Mouse (Mus musculus) hindbrain, embryonic 14.5 days (tissue): Measurements from ENCODE around the gene Lrrc32. TPM values are rescaled to one million over a fixed set of nuclear protein-coding genes. Genes with fewer than 3 reads are reported as not detected.

Source experiments
- ATAC-seq: fragments of 200-750 bp; cut with Nextera tagmentation; 2 replicates; pipeline ENCODE4 v1.8.0; 2017; ENCODE audit warnings: moderate number of reproducible peaks, mild to moderate bottlenecking, moderate TSS enrichment, moderate library complexity; ENCODE audit not compliant: low FRiP score
- DNase-seq: peaks from one replicate; pipeline ENCODE4 v3.0.0-alpha.2; 2015; ENCODE audit warnings: low spot score
- H3K27ac ChIP-seq: fragments of 300-500 bp; sonication (generic); 2 replicates; pipeline ENCODE4 v1.5.1; 2014; ENCODE audit warnings: mild to moderate bottlenecking, moderate library complexity
- H3K27me3 ChIP-seq: fragments of 300-500 bp; sonication (generic); 2 replicates; pipeline ENCODE4 v1.6.1; 2014; ENCODE audit warnings: mild to moderate bottlenecking, low read length, mixed read lengths; ENCODE audit not compliant: control insufficient read depth, insufficient read depth
- H3K36me3 ChIP-seq: fragments of 300-500 bp; sonication (generic); replicated peaks from 2 replicates; pipeline ENCODE4 v1.6.1; 2014; ENCODE audit not compliant: control insufficient read depth, insufficient read depth
- H3K4me1 ChIP-seq: fragments of 300-500 bp; sonication (generic); replicated peaks from 2 replicates; pipeline ENCODE4 v1.6.1; 2014; ENCODE audit warnings: antibody characterized with exemption, low read length, mixed read lengths; ENCODE audit not compliant: control insufficient read depth, insufficient read depth
- H3K4me2 ChIP-seq: fragments of 300-500 bp; sonication (generic); replicated peaks from 2 replicates; pipeline ENCODE4 v1.6.1; 2014; ENCODE audit warnings: mild to moderate bottlenecking, moderate library complexity
- H3K4me3 ChIP-seq: fragments of 300-500 bp; sonication (generic); replicated peaks from 2 replicates; pipeline ENCODE4 v1.5.1; 2014; ENCODE audit warnings: mild to moderate bottlenecking, low read length
- H3K9ac ChIP-seq: fragments of 300-500 bp; sonication (generic); 2 replicates; pipeline ENCODE4 v1.6.1; 2014
- H3K9me3 ChIP-seq: fragments of 300-500 bp; sonication (generic); 2 replicates; pipeline ENCODE4 v1.6.1; 2016; ENCODE audit warnings: low read length; ENCODE audit not compliant: control insufficient read depth
- WGBS: fragments of 180-500 bp; shearing (Covaris S2); extraction: QIAGEN DNeasy Blood & Tissue Kit; methylation state at CpG from one replicate; pipeline ENCODE4 v1.1.7; 2014; 5-methylcytosine and 5-hydroxymethylcytosine counted together
- polyA plus RNA-seq: library from polyadenylated mRNA; unstranded; fragments of >200 nt; fragmentation: Nextera tagmentation; extraction: Ambion mirVana; gene quantifications from 2 replicates; pipeline ENCODE4 v1.2.1, GENCODE M21; 2014

Gene Lrrc32
- polyA plus RNA-seq, 1 experiment from 2014 or later: 7.2 TPM

DNA sequence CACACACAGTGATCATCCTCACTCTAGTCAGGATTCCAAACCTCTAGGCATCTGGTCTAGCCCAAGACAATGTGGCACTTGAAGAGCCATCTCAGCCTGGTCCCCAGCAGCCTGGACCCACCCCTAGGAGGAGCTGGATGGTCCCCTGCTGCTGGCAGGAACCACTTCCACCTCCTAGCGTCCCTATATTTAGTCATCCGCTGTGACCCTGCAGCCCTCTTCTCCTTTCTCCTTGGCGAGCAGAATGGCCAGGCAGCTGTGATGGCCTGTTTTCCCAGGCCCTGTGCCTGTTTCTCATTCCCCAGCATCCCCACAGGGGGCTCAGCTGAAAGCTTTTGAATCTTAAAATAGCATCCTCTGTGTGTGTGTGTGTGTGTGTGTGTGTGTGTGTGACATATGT lies 59.8 kb downstream of the Lrrc32 start:
- Histone ChIP-seq H3K36me3 (no peaks in the 10 kb centered on the region), H3K27ac (no peak overlapping the region), H3K4me3 (no peak overlapping the region), H3K9ac (no peak overlapping the region), H3K4me2 (no peak overlapping the region), H3K4me1 (no peaks in the 10 kb centered on the region), H3K27me3 (no peaks in the 10 kb centered on the region), H3K9me3 (no peaks in the 10 kb centered on the region)
- ATAC-seq (no peak), DNase-seq (no peak)
- 51% methylated on average over 3 of the region's 3 CpGs for WGBS

- no peaks in the 10 kb centered on the region for H3K36me3 ChIP-seq
- no peaks in the 10 kb centered on the region for H3K27me3 ChIP-seq
- peak overlapping the region; percentile 38; the same call in 1 of the 2 replicates for H3K27ac ChIP-seq
- H3K4me3 ChIP-seq: no peak overlapping the region
- no peaks in the 10 kb centered on the region for H3K4me1 ChIP-seq
- H3K9me3 ChIP-seq: no peaks in the 10 kb centered on the region
- H3K9ac ChIP-seq: no peak overlapping the region
- WGBS: 53% methylated on average over 2 of the region's 2 CpGs
- H3K4me2 ChIP-seq: no peak overlapping the region
- ATAC-seq (no peak), DNase-seq (no peak)
Measured at GRCm38 (mm10) chr7:98550596-98550995, 61.5 kb downstream of the Lrrc32 start.

- ATAC-seq (no peak), DNase-seq (no peak)
- H3K9ac ChIP-seq: no peak overlapping the region
- H3K4me3 ChIP-seq: no peak overlapping the region
- WGBS: 73% methylated on average over 3 of the region's 3 CpGs
- no peak overlapping the region for H3K4me2 ChIP-seq
- H3K9me3 ChIP-seq: no peaks in the 10 kb centered on the region
- H3K27ac ChIP-seq: no peak overlapping the region
- no peaks in the 10 kb centered on the region for H3K4me1 ChIP-seq
- no peaks in the 10 kb centered on the region for H3K36me3 ChIP-seq
- no peaks in the 10 kb centered on the region for H3K27me3 ChIP-seq
Measured at GRCm38 (mm10) chr7:98551041-98551440, 62.0 kb downstream of the Lrrc32 start.

Other genes with a start within 250 kb of the Lrrc32 start
- 27.1 and 27.4 TPM in 2 replicates for gene Acer3, start 168.1 kb upstream of the Lrrc32 start, polyA plus RNA-seq
- 9.5 and 11.7 TPM in 2 replicates for gene Tsku, start 128.0 kb upstream of the Lrrc32 start, polyA plus RNA-seq
- 0.19 and 0.39 TPM in 2 replicates for gene Gucy2d, start 48.9 kb upstream of the Lrrc32 start, polyA plus RNA-seq
- 39.3 and 45.7 TPM in 2 replicates for gene Emsy, start 167.5 kb downstream of the Lrrc32 start, polyA plus RNA-seq
- 53.6 and 59.9 TPM in 2 replicates for gene Thap12, start 213.8 kb downstream of the Lrrc32 start, polyA plus RNA-seq